Mouse (Mus musculus) intestine, embryonic 16.5 days (tissue): ENCODE measurements around the gene Car15. TPM values are rescaled to one million over a fixed set of nuclear protein-coding genes. Genes with fewer than 3 reads are reported as not detected.

ENCODE experiments used
- ATAC-seq: fragments of 200-750 bp; cut with Nextera tagmentation; 2 replicates; pipeline ENCODE4 v1.8.0; 2017; ENCODE audit warnings: moderate TSS enrichment, moderate library complexity
- H3K27ac ChIP-seq: fragments of 300-500 bp; sonication (generic); 2 replicates; pipeline ENCODE4 v1.5.1; 2014; ENCODE audit warnings: mild to moderate bottlenecking, low read length
- H3K27me3 ChIP-seq: fragments of 300-500 bp; sonication (generic); replicated peaks from 2 replicates; pipeline ENCODE4 v1.6.1; 2014; ENCODE audit warnings: low read length, control low read depth, mixed read lengths; ENCODE audit not compliant: control insufficient read depth, insufficient read depth
- H3K36me3 ChIP-seq: fragments of 300-500 bp; sonication (generic); 2 replicates; pipeline ENCODE4 v1.6.1; 2014; ENCODE audit warnings: low read length, control low read depth; ENCODE audit not compliant: control insufficient read depth, insufficient read depth
- H3K4me1 ChIP-seq: fragments of 300-500 bp; sonication (generic); 2 replicates; pipeline ENCODE4 v1.6.1; 2014; ENCODE audit warnings: low read length, control low read depth, mixed read lengths; ENCODE audit not compliant: control insufficient read depth, insufficient read depth
- H3K4me2 ChIP-seq: fragments of 300-500 bp; sonication (generic); 2 replicates; pipeline ENCODE4 v1.6.1; 2014; ENCODE audit warnings: low read depth, low read length, control low read depth
- H3K4me3 ChIP-seq: fragments of 300-500 bp; sonication (generic); 2 replicates; pipeline ENCODE4 v1.5.1; 2014; ENCODE audit warnings: mild to moderate bottlenecking, low read length
- H3K9ac ChIP-seq: fragments of 300-500 bp; sonication (generic); 2 replicates; pipeline ENCODE4 v1.6.1; 2014; ENCODE audit warnings: low read depth, low read length
- H3K9me3 ChIP-seq: fragments of 300-500 bp; sonication (generic); 2 replicates; pipeline ENCODE4 v1.6.1; 2016; ENCODE audit warnings: low read length, control low read depth; ENCODE audit not compliant: control insufficient read depth
- WGBS: fragments of 180-500 bp; shearing (Covaris S2); extraction: QIAGEN DNeasy Blood & Tissue Kit; methylation state at CpG from one replicate; pipeline ENCODE4 v1.1.7; 2014; 5-methylcytosine and 5-hydroxymethylcytosine counted together
- polyA plus RNA-seq: library from polyadenylated mRNA; unstranded; fragments of >200 nt; fragmentation: Nextera tagmentation; extraction: Ambion mirVana; gene quantifications from 2 replicates; pipeline ENCODE4 v1.2.1, GENCODE M21; 2015

Car15 gene
- polyA plus RNA-seq, 1 experiment from 2014 or later, result 1.2 TPM

- peak overlapping the region; percentile 85 for H3K9ac ChIP-seq
- peaks cover 38% of the 10 kb centered on the region for H3K27me3 ChIP-seq
- no peaks in the 10 kb centered on the region for H3K9me3 ChIP-seq
- H3K36me3 ChIP-seq, result peaks cover 5% of the 10 kb centered on the region; the same call in 1 of the 2 replicates
- peaks cover 47% of the 10 kb centered on the region for H3K4me1 ChIP-seq
- 5% methylated on average over 33 of the region's 45 CpGs for WGBS
- peak overlapping the region; percentile 94 for H3K27ac ChIP-seq
- H3K4me2 ChIP-seq, result peak overlapping the region; percentile 89
- ATAC-seq, result peak; percentile 74
- peak overlapping the region; percentile 71 for H3K4me3 ChIP-seq
Measured at GRCm38 (mm10) chr16:17798321-17799180, 39.6 kb downstream of the Car15 start.

- Histone ChIP-seq H3K4me2 (peak overlapping the region; percentile 89), H3K4me1 (peaks cover 40% of the 10 kb centered on the region), H3K36me3 (no peaks in the 10 kb centered on the region; the same call in 1 of the 2 replicates), H3K27ac (peak overlapping the region; percentile 94), H3K4me3 (peak overlapping the region; percentile 71), H3K9me3 (no peaks in the 10 kb centered on the region), H3K9ac (peak overlapping the region; percentile 85), H3K27me3 (peaks cover 32% of the 10 kb centered on the region)
- peak; percentile 23; the same call in 1 of the 2 replicates for ATAC-seq
- WGBS, result 5% methylated on average over 29 of the region's 29 CpGs
Measured at GRCm38 (mm10) chr16:17797812-17798311, 40.3 kb downstream of the Car15 start.

DNA sequence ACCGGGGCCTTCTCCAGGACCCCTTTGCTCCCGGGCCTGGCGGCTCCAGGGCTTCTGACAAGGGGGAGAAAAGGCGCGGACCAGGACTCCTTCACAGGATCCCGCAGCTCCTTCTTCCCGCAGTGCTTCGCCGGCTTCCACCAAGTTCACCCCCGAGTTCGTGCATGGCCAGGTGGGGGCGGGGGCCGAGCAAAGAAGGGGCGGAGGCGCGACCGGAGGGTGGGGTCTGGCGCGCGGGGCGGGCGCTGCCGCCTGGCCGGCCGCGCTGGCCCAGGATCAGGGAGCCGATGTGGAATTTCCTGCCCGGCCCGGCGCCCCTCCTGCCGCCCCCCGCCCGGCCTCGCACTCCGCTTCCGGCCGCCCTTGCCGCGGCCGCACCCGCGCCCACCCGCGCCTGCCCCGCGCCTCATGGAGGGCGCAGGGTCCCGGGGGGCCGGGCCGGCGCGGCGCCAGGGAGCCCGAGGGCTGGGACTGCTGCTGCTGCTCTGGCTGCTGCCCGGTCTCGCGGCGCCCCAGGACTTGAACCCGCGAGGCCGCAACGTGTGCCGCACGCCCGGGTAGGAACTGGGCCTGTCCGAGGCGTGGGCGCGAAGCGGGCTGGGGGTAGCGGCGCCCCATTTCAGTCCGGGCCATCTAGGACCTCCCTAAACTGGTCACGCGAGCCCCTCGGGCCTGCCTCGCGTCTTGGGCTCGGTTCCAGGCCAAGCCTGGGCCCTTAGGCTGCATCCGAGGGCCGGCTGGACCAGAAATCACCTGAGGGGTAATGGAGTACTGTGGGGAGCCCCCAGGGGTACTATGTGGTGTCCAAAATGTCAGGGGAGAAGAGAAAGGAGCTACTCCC, 41.0 kb downstream of the Car15 start, which contains the start of gene Scarf2:
TSS of gene Scarf2 (plus strand) at position 312 of the 841 bp plus-strand sequence.
- H3K9ac ChIP-seq, result peak within 1 kb of the TSS; percentile 85
- H3K4me2 ChIP-seq, result peak within 1 kb of the TSS; percentile 89
- H3K4me1 ChIP-seq, result peaks cover 34% of the 10 kb centered on the region
- H3K27ac ChIP-seq, result peak within 1 kb of the TSS; percentile 94
- ATAC-seq, result peak; percentile 64
- H3K4me3 ChIP-seq, result peak within 1 kb of the TSS; percentile 71
- no peaks in the 10 kb centered on the region for H3K9me3 ChIP-seq
- peaks cover 26% of the 10 kb centered on the region for H3K27me3 ChIP-seq
- no peaks in the 10 kb centered on the region for H3K36me3 ChIP-seq
- WGBS, result 2% methylated on average over 74 of the region's 81 CpGs

- no peaks in the 10 kb centered on the region for H3K36me3 ChIP-seq
- H3K4me2 ChIP-seq, result peak overlapping the region; percentile 89
- no peaks in the 10 kb centered on the region for H3K9me3 ChIP-seq
- peak overlapping the region; percentile 85 for H3K9ac ChIP-seq
- H3K4me3 ChIP-seq, result peak overlapping the region; percentile 71
- H3K27ac ChIP-seq, result peak overlapping the region; percentile 94
- peaks cover 31% of the 10 kb centered on the region for H3K4me1 ChIP-seq
- H3K27me3 ChIP-seq, result peaks cover 21% of the 10 kb centered on the region
- ATAC-seq, result no peak
Measured at GRCm38 (mm10) chr16:17796519-17796918, 41.6 kb downstream of the Car15 start.

GRCm38 (mm10) chr16:17795643-17796042, 42.5 kb downstream of the Car15 start:
- no peaks in the 10 kb centered on the region for H3K36me3 ChIP-seq
- no peak overlapping the region for H3K4me3 ChIP-seq
- 67% methylated on average over 5 of the region's 5 CpGs for WGBS
- peaks cover 18% of the 10 kb centered on the region for H3K27me3 ChIP-seq
- no peaks in the 10 kb centered on the region for H3K9me3 ChIP-seq
- no peak overlapping the region for H3K9ac ChIP-seq
- H3K4me1 ChIP-seq, result peaks cover 26% of the 10 kb centered on the region
- no peak for ATAC-seq
- H3K4me2 ChIP-seq, result no peak overlapping the region
- H3K27ac ChIP-seq, result no peak overlapping the region

GRCm38 (mm10) chr16:17794047-17794446, 44.1 kb downstream of the Car15 start:
- Histone ChIP-seq H3K27me3 (peaks cover 12% of the 10 kb centered on the region), H3K36me3 (no peaks in the 10 kb centered on the region), H3K4me2 (no peak overlapping the region), H3K4me3 (no peak overlapping the region), H3K9me3 (no peaks in the 10 kb centered on the region), H3K27ac (no peak overlapping the region), H3K9ac (no peak overlapping the region), H3K4me1 (peaks cover 14% of the 10 kb centered on the region)
- ATAC-seq, result no peak
- WGBS, result 90% methylated on average over 4 of the region's 4 CpGs

DNA sequence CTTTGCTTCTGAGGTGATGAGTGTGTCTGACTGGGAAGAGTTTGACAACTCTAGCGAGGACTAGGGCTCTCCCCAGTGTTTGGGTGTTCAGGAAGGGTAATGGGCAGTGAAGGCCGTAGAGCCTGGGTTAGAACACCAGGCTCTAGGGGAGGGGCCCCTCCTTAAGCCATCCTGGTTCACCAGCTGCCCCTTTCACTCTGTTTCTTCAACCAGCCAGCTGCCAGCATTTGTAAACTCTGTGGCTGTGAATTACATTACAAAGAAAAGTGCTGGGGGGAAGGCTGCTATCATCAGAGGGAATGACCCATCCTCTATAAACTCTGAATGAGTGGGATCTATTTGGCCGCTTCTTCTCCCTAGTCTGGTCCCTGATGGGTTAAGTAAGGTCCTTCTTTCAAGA, 45.4 kb downstream of the Car15 start:
- WGBS, result 69% methylated on average over 3 of the region's 3 CpGs
- no peak for ATAC-seq

DNA sequence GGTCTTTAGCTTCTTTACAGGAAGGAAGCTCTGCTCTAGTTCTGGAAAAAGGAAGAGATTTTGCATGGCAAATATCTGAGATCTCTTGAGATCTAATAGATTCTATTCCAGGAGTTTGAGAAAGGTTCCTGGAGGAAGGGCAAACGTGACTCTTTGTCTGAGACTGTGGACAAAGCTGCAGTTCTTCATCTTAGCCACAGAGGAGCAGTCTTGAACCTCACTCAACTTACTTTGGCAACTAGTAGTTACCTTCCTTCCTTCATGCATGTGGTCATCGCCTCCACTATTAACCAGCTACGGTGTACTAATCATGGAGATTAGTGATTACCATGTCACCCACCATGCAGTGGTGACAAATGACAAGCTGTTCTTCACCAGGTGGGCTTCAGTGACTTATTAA, 52.8 kb downstream of the Car15 start:
- no peak overlapping the region for H3K27ac ChIP-seq
- no peak overlapping the region for H3K9ac ChIP-seq
- 0 out of 2 replicates have a peak, but pooled peaks cover 4% of the 10 kb centered on the region for H3K36me3 ChIP-seq
- H3K4me3 ChIP-seq, result no peak overlapping the region
- 58% methylated on average over 3 of the region's 3 CpGs for WGBS
- H3K27me3 ChIP-seq, result no peaks in the 10 kb centered on the region
- ATAC-seq, result no peak
- no peaks in the 10 kb centered on the region for H3K4me1 ChIP-seq
- no peaks in the 10 kb centered on the region for H3K9me3 ChIP-seq
- no peak overlapping the region for H3K4me2 ChIP-seq

More for the DNA sequence above, 45.4 kb downstream of the Car15 start:
- no peak overlapping the region for H3K4me2 ChIP-seq
- H3K4me3 ChIP-seq, result no peak overlapping the region
- H3K27ac ChIP-seq, result no peak overlapping the region
- peaks cover 10% of the 10 kb centered on the region for H3K4me1 ChIP-seq
- no peaks in the 10 kb centered on the region for H3K9me3 ChIP-seq
- no peak overlapping the region for H3K9ac ChIP-seq
- no peaks in the 10 kb centered on the region for H3K36me3 ChIP-seq
- H3K27me3 ChIP-seq, result peaks cover 7% of the 10 kb centered on the region
